Mouse (Mus musculus): ENCODE data around the gene Nphp4. TPM values are rescaled to one million over a fixed set of nuclear protein-coding genes. Genes with fewer than 3 reads are reported as not detected.
"Not testable (repeated sequence)": the region's sequence is repeated elsewhere in the genome, so short reads cannot be mapped to it uniquely, and the experiment has no call there.

Nphp4 gene
- polyA plus RNA-seq, 1 experiment from 2014 or later = 8.9 TPM

DNA sequence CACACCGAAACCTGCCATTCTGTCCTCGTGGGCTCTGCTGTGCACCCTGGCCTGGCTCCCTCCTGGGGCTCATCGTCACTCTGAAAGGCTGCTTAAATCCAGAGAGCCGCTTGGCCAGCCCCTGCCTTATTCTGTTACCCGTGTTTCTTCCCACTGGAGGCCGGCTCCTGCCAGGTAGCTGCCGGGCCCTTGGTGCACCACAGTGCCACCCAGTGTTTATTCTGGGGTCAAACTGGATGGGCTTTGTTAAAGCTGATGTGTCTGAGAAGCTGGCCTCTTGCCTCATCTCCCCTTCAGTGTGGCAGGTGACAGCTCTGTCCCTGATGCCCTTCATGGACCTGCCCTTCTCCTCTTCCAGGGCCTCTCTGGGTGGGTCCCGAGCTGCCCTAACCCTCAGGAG lies 70.0 kb downstream of the Nphp4 start:
- Histone ChIP-seq H3K4me3 (no peak overlapping the region), H3K27me3 (no peaks in the 10 kb centered on the region), H3K9ac (no peak overlapping the region), H3K4me1 (peaks cover 19% of the 10 kb centered on the region), H3K36me3 (peaks cover 20% of the 10 kb centered on the region; the same call in 1 of the 2 replicates), H3K9me3 (replicated peaks) (peaks cover 4% of the 10 kb centered on the region; the same call in 1 of the 2 replicates), H3K4me2 (replicated peaks) (no peak overlapping the region), H3K27ac (peak overlapping the region; percentile 77; the same call in 1 of the 2 replicates)
- ATAC-seq (ENCODE audit: low FRiP score) = no peak
- WGBS = 67% methylated on average over 8 of the region's 8 CpGs

DNA sequence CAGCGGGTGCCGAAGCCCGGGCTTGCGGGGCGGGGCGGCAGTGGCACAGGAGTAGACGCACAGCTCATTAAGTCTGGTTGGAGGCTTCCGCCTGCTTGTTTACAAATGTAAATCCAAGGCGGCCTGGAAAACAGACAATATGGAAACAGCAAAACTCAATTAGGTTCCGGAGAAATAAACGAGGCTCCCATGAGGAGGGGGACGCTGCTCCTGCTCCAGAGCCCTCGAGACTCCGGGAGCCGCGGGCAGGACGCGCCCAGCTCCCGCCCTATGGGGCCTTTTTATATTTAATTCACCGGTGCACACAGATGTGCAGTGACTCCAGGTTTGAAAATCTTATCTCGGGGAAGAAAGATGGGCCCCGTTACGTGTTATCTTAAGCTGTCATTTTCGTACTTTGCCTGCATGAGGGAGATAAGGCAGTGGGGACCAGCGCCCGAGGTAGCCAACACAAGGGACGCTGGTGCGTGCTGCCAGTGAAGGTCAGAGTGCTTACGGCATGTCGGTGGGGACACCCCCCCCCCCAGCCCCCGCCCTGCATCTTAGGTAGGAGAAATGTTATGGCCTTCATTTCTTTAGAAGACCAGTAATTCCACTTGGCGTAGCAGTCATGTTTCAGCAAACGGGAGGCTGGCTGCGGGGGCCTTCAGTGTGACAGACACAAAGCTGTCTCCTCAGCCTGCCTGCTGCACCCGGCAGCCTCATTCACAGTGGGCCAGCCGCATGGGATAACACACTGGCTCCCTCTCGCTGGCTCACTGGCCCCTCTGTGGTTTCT lies 71.6 kb downstream of the Nphp4 start:
- Histone ChIP-seq H3K4me3 (no peak overlapping the region), H3K27ac (peak overlapping the region; percentile 77), H3K4me1 (peaks cover 17% of the 10 kb centered on the region), H3K9ac (no peak overlapping the region), H3K4me2 (replicated peaks) (peak overlapping the region; percentile 29), H3K9me3 (replicated peaks) (no peaks in the 10 kb centered on the region), H3K27me3 (no peaks in the 10 kb centered on the region), H3K36me3 (peaks cover 11% of the 10 kb centered on the region; the same call in 1 of the 2 replicates)
- 38% methylated on average over 37 of the region's 37 CpGs for WGBS
- ATAC-seq (ENCODE audit: low FRiP score) = 0 out of 2 replicates have a peak, but pooled peaks have one; percentile 40

DNA sequence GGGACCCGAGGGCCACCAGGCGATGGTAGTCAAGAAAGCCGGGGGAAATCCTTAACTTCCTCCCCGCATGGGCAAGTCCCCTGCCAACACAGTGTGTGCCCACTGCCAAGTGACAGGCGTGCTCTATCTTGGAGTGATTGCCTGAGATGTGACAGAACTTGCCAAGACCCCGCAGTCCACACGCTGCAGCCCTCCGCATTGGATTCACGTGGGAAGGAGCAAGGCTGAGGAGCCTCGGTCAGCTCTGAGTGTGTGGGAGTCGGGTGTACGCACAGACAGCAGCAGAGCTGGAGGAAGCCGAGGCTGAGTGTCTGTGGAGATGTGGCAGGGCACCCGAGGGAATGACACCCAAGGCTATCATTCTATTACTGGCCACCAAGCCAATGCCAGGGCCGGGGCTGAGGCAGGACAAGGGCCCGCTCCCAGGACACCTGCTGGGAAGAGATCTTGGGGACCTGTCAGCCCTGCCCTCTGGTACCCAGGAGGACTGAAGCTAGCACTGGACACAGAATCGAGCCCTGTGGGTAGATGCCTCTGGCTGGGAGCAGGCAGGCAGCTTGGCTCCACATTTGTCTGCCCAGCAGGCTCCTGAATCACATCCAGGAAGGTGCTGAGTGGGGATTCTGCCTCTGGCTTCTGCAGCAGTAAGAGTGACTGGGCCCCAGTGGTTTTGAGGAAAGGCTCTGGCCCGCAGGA lies 73.1 kb downstream of the Nphp4 start:
- Histone ChIP-seq H3K27ac (no peak overlapping the region), H3K9ac (no peak overlapping the region), H3K4me3 (no peak overlapping the region), H3K27me3 (no peaks in the 10 kb centered on the region), H3K9me3 (replicated peaks) (no peaks in the 10 kb centered on the region), H3K36me3 (peaks cover 11% of the 10 kb centered on the region; the same call in 1 of the 2 replicates), H3K4me1 (peaks cover 24% of the 10 kb centered on the region), H3K4me2 (replicated peaks) (no peak overlapping the region)
- WGBS = 92% methylated on average over 18 of the region's 18 CpGs
- no peak for ATAC-seq (ENCODE audit: low FRiP score)

DNA sequence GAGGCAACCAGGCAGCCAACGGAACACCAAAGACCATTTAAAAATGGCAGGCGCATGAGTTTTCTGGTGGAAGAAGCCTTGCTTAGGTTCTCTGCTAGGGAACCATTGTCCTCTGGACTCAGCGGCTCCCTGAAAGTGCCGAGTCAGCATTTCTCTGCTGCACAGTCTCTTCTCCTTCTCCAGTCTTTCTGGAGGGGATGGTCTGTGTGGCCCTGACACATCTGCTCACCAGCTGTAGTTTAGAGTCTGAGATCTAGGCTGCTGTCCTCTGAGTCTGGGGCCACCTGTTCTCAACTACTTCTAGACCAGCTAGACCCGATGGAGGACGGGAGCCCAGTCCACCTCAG lies 73.7 kb downstream of the Nphp4 start:
- WGBS = 87% methylated on average over 6 of the region's 6 CpGs
- no peak overlapping the region for H3K4me3 ChIP-seq
- ATAC-seq (ENCODE audit: low FRiP score) = no peak

DNA sequence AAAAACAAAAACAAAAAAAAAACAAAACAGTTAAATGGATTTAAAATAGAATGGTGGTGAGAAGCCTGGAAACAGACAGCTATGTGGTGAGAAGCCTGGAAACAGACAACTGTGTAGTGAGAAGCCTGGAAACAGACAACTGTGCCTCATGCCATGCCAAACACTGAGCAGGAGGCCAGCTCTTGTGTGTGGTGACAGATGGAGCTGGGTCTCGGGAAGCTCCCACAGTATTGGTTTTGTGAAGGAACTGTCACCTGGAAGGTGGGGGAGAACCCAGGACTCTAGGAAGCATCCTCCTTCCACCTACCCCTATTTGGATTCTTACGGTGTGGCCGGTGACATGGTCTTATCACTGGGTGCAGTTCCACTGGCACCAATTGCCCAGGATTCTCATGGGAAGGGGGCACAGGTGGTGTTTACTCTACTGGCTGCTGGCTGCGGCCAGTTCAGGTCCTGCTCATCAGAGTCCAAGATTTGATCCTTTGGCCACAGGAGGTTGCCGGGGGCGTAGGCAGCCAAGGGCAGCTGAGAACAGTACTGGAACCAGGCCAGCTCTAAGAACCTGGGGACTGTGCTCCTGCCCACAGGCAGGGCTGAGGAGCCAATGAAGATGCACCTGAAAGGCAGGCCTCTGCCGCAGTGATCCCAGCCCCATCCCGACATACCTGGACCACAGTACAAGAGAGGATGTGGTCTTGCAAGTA lies 77.2 kb downstream of the Nphp4 start:
- H3K9me3 ChIP-seq (replicated peaks) = no peaks in the 10 kb centered on the region
- ATAC-seq (ENCODE audit: low FRiP score) = no peak
- no peak overlapping the region for H3K4me2 ChIP-seq (replicated peaks)
- H3K9ac ChIP-seq = no peak overlapping the region
- WGBS = 94% methylated on average over 8 of the region's 8 CpGs
- no peak overlapping the region for H3K4me3 ChIP-seq
- peaks cover 43% of the 10 kb centered on the region for H3K4me1 ChIP-seq
- peaks cover 5% of the 10 kb centered on the region; the same call in 1 of the 2 replicates for H3K36me3 ChIP-seq
- peaks cover 9% of the 10 kb centered on the region; the same call in 1 of the 2 replicates for H3K27me3 ChIP-seq
- no peak overlapping the region for H3K27ac ChIP-seq

More for the DNA sequence above, 73.7 kb downstream of the Nphp4 start:
- Histone ChIP-seq H3K27ac (no peak overlapping the region), H3K27me3 (no peaks in the 10 kb centered on the region), H3K4me2 (replicated peaks) (no peak overlapping the region), H3K36me3 (peaks cover 9% of the 10 kb centered on the region; the same call in 1 of the 2 replicates), H3K4me1 (peaks cover 29% of the 10 kb centered on the region), H3K9me3 (replicated peaks) (no peaks in the 10 kb centered on the region), H3K9ac (no peak overlapping the region)

DNA sequence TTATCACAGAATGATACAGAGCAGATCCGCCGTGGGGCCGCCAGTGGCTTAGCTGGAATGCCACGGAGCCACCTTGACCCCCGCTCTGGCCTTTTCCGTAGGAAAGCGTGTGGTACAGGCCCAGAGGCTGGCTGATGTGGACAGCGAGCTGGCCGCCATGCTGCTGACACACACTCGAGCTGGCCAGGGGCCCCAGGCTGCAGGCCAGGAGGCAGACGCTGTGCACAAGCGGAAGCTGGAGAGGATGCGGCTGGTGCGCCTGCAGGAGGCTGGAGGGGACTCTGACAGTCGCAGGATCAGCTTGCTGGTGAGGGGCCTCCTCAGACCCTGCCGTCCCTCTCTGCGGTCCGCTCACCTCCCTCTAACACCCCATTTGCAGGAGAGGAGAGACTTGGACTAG lies 77.9 kb downstream of the Nphp4 start:
- ATAC-seq (ENCODE audit: low FRiP score) = no peak
- peaks cover 49% of the 10 kb centered on the region for H3K4me1 ChIP-seq
- H3K36me3 ChIP-seq = peaks cover 5% of the 10 kb centered on the region; the same call in 1 of the 2 replicates
- no peaks in the 10 kb centered on the region for H3K9me3 ChIP-seq (replicated peaks)
- WGBS = 65% methylated on average over 18 of the region's 18 CpGs
- no peak overlapping the region for H3K27ac ChIP-seq
- no peak overlapping the region for H3K9ac ChIP-seq
- H3K4me2 ChIP-seq (replicated peaks) = no peak overlapping the region
- H3K4me3 ChIP-seq = no peak overlapping the region
- peaks cover 15% of the 10 kb centered on the region for H3K27me3 ChIP-seq

DNA sequence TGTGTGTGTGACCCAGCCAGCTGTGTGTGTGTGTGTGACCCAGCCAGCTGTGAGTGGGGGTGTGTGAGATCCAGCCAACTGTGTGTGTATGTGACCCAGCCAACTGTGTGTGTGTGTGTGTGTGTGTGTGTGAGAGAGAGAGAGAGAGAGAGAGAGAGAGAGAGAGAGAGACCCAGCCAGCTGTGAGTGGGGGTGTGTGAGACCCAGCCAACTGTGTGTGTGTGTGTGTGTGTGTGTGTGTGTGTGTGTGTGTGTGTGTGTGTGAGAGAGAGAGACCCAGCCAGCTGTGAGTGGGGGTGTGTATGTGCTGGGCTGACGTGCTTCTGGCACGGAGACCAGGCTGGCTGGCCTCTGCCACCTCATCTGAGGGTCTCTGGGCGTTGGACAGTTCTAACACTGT lies 79.3 kb downstream of the Nphp4 start:
- H3K36me3 ChIP-seq; H3K4me3 ChIP-seq; H3K27ac ChIP-seq; H3K4me2 ChIP-seq (replicated peaks); H3K9me3 ChIP-seq (replicated peaks); H3K9ac ChIP-seq; ATAC-seq (ENCODE audit: low FRiP score): not testable (repeated sequence)
- 87% methylated on average over 3 of the region's 3 CpGs for WGBS
- H3K4me1 ChIP-seq = peaks cover 63% of the 10 kb centered on the region
- H3K27me3 ChIP-seq = peaks cover 15% of the 10 kb centered on the region

DNA sequence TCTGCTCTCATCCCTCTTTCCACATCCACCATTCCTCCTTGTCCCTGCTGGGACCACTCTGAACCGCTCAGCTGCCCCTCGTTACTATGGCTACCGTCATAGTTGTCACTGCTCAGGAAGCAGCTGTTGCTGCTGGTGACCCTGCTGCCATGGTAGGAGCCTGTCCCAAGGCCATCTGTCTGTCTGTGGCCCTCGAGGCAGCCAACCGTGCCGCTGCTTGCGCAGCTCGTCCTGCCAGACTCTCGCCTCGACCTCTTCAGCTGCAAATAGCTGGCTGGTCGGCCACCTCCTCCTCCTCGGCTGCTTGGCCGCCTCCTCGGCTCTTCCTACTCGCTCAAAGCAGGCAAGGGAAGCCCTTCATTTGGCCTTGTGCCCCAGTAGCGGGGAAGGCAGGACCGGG lies 81.7 kb downstream of the Nphp4 start:
- peak overlapping the region; percentile 69 for H3K27ac ChIP-seq
- H3K36me3 ChIP-seq = 0 out of 2 replicates have a peak, but pooled peaks cover under 1% of the 10 kb centered on the region
- no peak overlapping the region for H3K9ac ChIP-seq
- 12% methylated on average over 17 of the region's 17 CpGs for WGBS
- no peak overlapping the region for H3K4me3 ChIP-seq
- no peaks in the 10 kb centered on the region for H3K9me3 ChIP-seq (replicated peaks)
- peaks cover 64% of the 10 kb centered on the region for H3K4me1 ChIP-seq
- no peak overlapping the region; the same call in 1 of the 2 replicates for H3K4me2 ChIP-seq (replicated peaks)
- H3K27me3 ChIP-seq = peaks cover 15% of the 10 kb centered on the region
- peak; percentile 76 for ATAC-seq (ENCODE audit: low FRiP score)

DNA sequence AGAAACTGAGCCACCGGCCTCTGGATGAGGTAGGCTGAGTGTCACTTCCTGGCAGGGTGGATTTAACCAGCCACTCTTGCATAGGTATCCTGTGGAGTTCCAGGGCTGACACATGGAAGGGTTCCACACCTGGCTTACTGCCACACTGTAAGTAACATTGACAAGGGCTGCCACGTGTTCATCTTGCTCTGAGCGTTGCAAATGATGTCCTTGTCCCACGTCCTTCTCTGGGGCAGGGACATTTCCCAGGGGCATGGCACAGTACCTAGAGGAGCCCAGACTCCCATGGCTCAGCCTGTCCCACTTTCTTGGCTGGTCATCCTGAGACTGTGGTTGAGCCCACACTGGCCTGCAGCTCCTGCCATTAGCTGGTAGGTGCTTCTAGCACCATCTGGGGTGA lies 91.5 kb downstream of the Nphp4 start:
- no peaks in the 10 kb centered on the region for H3K9me3 ChIP-seq (replicated peaks)
- H3K36me3 ChIP-seq = 0 out of 2 replicates have a peak, but pooled peaks cover 4% of the 10 kb centered on the region
- no peak overlapping the region for H3K4me2 ChIP-seq (replicated peaks)
- H3K4me3 ChIP-seq = no peak overlapping the region
- no peak for ATAC-seq (ENCODE audit: low FRiP score)
- H3K27me3 ChIP-seq = peaks cover 3% of the 10 kb centered on the region; the same call in 1 of the 2 replicates
- H3K4me1 ChIP-seq = peaks cover 26% of the 10 kb centered on the region
- no peak overlapping the region for H3K9ac ChIP-seq
- H3K27ac ChIP-seq = peak overlapping the region; percentile 55; the same call in 1 of the 2 replicates
- WGBS = 80% methylated on average over 4 of the region's 4 CpGs

DNA sequence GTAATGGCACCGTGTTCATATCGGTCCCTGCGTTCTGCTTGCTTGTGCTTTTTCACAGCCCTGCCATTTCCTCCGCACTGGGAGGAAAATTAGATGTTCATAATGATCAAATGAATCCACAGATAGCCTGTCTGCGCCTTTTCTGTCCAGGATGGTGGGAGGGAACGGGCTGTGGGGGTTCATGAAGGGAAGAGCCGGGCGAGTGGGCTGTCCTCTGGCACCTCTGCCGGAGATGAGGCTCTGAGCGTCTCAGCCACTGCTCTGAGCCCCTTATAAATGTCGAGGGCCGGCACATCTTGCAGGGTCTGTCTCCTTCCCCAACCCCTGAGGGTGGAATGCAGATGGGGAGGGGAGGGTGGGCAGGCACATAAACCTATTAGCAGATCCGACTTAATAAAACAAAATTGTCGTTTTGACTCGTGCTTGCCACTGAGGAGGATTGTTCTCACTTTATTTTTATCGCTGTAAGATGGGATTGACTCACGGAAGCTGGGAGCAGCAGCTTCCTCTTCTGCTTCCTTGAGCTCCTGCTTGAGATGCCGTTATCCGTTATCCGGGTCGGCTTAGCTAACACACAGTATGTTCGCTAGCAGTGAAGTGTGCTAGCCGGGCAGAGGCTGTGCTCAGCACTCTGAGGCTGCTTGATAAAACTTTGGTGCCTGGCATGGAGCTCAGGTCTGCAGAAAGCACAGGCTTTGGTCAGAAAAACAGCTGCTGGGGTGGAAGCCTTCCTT lies 92.3 kb downstream of the Nphp4 start:
- no peaks in the 10 kb centered on the region for H3K9me3 ChIP-seq (replicated peaks)
- no peak overlapping the region for H3K4me2 ChIP-seq (replicated peaks)
- H3K4me1 ChIP-seq = peaks cover 26% of the 10 kb centered on the region
- H3K9ac ChIP-seq = no peak overlapping the region; the same call in 1 of the 2 replicates
- H3K27ac ChIP-seq = peak overlapping the region; percentile 55
- no peak overlapping the region for H3K4me3 ChIP-seq
- no peak for ATAC-seq (ENCODE audit: low FRiP score)
- 55% methylated on average over 23 of the region's 23 CpGs for WGBS
- no peaks in the 10 kb centered on the region for H3K36me3 ChIP-seq
- peaks cover 3% of the 10 kb centered on the region; the same call in 1 of the 2 replicates for H3K27me3 ChIP-seq

DNA sequence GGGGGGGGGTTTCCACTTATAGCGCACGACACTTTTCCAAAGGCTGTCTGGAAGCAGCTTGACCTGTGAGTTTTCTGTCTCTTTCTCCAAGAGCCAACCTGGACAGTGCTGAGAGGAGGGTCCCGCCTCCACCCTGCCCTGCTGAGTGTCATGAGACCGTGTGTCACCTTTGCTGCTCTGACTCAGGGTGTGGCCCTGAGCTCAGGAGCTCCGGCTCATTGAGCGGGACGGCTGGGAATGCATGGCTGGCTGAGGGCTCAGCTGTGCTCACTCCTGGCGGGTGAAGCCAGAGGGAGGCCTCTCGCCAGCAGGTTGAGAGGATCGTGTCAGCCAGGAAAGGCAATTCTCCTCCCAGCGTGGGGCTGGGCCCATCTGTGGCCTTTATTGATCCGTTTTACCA lies 97.8 kb downstream of the Nphp4 start:
- no peak overlapping the region for H3K9ac ChIP-seq
- no peaks in the 10 kb centered on the region for H3K36me3 ChIP-seq
- 58% methylated on average over 12 of the region's 12 CpGs for WGBS
- peaks cover 3% of the 10 kb centered on the region; the same call in 1 of the 2 replicates for H3K27me3 ChIP-seq
- H3K9me3 ChIP-seq (replicated peaks) = no peaks in the 10 kb centered on the region
- no peak overlapping the region for H3K27ac ChIP-seq
- no peak overlapping the region for H3K4me3 ChIP-seq
- ATAC-seq (ENCODE audit: low FRiP score) = no peak
- H3K4me2 ChIP-seq (replicated peaks) = no peak overlapping the region
- peaks cover 13% of the 10 kb centered on the region; the same call in 1 of the 2 replicates for H3K4me1 ChIP-seq
